Mouse (Mus musculus): Measurements from ENCODE around the gene Dgkk. TPM values are rescaled to one million over a fixed set of nuclear protein-coding genes. Genes with fewer than 3 reads are reported as not detected.
A peak's percentile ranks its signal among the peaks of the same experiment; 100 is the strongest.
"Not testable (repeated sequence)": the region's sequence is repeated elsewhere in the genome, so short reads cannot be mapped to it uniquely, and the experiment has no call there.

Gene Dgkk
- 0.49 and 0.61 TPM in 2 replicates for polyA plus RNA-seq (2014; fragmentation: Nextera tagmentation; extraction: Ambion mirVana)

- not testable (repeated sequence) for H3K36me3 ChIP-seq (ENCODE audit: control insufficient read depth, insufficient read depth, low read length); H3K9me3 ChIP-seq (ENCODE audit: control insufficient read depth, low read length); H3K4me1 ChIP-seq (ENCODE audit: control insufficient read depth, insufficient read depth, low read length); DNase-seq (ENCODE audit: low spot score); H3K9ac ChIP-seq (ENCODE audit: low read length); H3K27ac ChIP-seq (ENCODE audit: low read depth, low read length); ATAC-seq (ENCODE audit: insufficient read depth, low FRiP score, low TSS enrichment)
- Histone ChIP-seq H3K27me3 (ENCODE audit: control insufficient read depth, insufficient read depth, low read length) (peaks cover 11% of the 10 kb centered on the region), H3K4me2 (ENCODE audit: low read depth) (peak within 1 kb of the TSS; percentile 49), H3K4me3 (ENCODE audit: low read depth, low read length) (peak within 1 kb of the TSS; percentile 23; the same call in 1 of the 2 replicates)
- 33% methylated on average over 8 of the region's 30 CpGs for whole genome bisulfite sequencing
Measured at GRCm38 (mm10) chrX:6779006-6779405, at the start of gene Dgkk. Gene Dgkk, plus strand, starts transcription at chrX:6779306.

DNA sequence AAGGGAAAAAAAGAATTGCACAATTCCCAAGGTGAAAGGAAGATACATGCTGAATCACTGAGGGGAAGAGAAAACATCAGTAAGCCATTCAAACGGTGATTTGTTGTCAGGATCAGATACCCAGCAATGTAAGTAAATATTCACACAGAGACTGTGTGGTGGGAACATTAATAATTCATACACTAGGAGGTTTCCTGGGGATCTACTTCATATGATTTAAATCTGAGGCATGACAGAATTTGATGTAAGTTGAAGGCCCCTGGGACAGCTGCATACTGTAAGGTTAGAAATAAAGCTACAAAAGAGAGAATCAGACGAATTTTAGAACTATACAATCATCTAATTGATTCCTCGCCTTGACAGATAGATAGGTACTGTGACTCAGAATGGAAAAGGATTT is 45.1 kb upstream of the Dgkk start:
- WGBS, result 61% methylated on average over 3 of the region's 3 CpGs
- ATAC-seq (ENCODE audit: insufficient read depth, low FRiP score, low TSS enrichment) (no peak), DNase-seq (ENCODE audit: low spot score) (no peak)
- Histone ChIP-seq H3K27me3 (ENCODE audit: control insufficient read depth, insufficient read depth, low read length) (no peaks in the 10 kb centered on the region), H3K27ac (ENCODE audit: low read depth, low read length) (no peak overlapping the region), H3K4me1 (ENCODE audit: control insufficient read depth, insufficient read depth, low read length) (no peaks in the 10 kb centered on the region), H3K4me3 (ENCODE audit: low read depth, low read length) (no peak overlapping the region), H3K36me3 (ENCODE audit: control insufficient read depth, insufficient read depth, low read length) (no peaks in the 10 kb centered on the region), H3K9me3 (ENCODE audit: control insufficient read depth, low read length) (no peaks in the 10 kb centered on the region), H3K4me2 (ENCODE audit: low read depth) (no peak overlapping the region), H3K9ac (ENCODE audit: low read length) (no peak overlapping the region)

DNA sequence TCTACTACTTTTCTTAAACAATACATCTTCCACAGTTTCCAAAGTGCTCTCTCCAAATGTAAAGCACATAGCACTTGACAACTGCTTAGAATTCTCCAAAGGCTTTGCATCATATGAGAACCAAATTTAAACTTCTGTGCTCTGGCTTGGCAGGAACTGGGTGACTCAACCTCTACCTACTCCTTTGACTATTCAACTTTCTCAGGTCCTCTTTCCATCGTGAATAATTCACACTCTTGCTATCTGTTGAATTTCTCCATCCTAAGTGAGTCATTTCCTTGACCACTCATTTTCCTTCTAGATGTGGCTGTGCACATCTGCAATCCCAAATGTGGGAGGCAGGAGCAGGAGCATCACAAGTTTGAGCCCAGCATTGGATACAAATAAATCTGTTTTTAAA is 28.4 kb upstream of the Dgkk start:
- Histone ChIP-seq H3K27ac (ENCODE audit: low read depth, low read length) (no peak overlapping the region), H3K4me3 (ENCODE audit: low read depth, low read length) (no peak overlapping the region), H3K4me1 (ENCODE audit: control insufficient read depth, insufficient read depth, low read length) (no peaks in the 10 kb centered on the region), H3K9ac (ENCODE audit: low read length) (no peak overlapping the region), H3K27me3 (ENCODE audit: control insufficient read depth, insufficient read depth, low read length) (no peaks in the 10 kb centered on the region), H3K4me2 (ENCODE audit: low read depth) (no peak overlapping the region), H3K36me3 (ENCODE audit: control insufficient read depth, insufficient read depth, low read length) (no peaks in the 10 kb centered on the region), H3K9me3 (ENCODE audit: control insufficient read depth, low read length) (no peaks in the 10 kb centered on the region)
- ATAC-seq (ENCODE audit: insufficient read depth, low FRiP score, low TSS enrichment) (no peak), DNase-seq (ENCODE audit: low spot score) (no peak)
- WGBS, result 68% methylated on average over 1 of the region's 1 CpGs

- no peak overlapping the region for H3K4me2 ChIP-seq (ENCODE audit: low read depth)
- WGBS, result 34% methylated on average over 6 of the region's 6 CpGs
- H3K27me3 ChIP-seq (ENCODE audit: control insufficient read depth, insufficient read depth, low read length), result no peaks in the 10 kb centered on the region
- 0 out of 2 replicates have a peak, but pooled peaks have one; percentile 27 for ATAC-seq (ENCODE audit: insufficient read depth, low FRiP score, low TSS enrichment)
- H3K9ac ChIP-seq (ENCODE audit: low read length), result no peak overlapping the region
- no peaks in the 10 kb centered on the region for H3K9me3 ChIP-seq (ENCODE audit: control insufficient read depth, low read length)
- no peaks in the 10 kb centered on the region for H3K36me3 ChIP-seq (ENCODE audit: control insufficient read depth, insufficient read depth, low read length)
- DNase-seq (ENCODE audit: low spot score), result peak; percentile 22
- H3K4me1 ChIP-seq (ENCODE audit: control insufficient read depth, insufficient read depth, low read length), result no peaks in the 10 kb centered on the region
- H3K4me3 ChIP-seq (ENCODE audit: low read depth, low read length), result no peak overlapping the region
- no peak overlapping the region for H3K27ac ChIP-seq (ENCODE audit: low read depth, low read length)
Measured at GRCm38 (mm10) chrX:6751549-6752047, 27.5 kb upstream of the Dgkk start.

GRCm38 (mm10) chrX:6777489-6778249 is 1.4 kb upstream of the Dgkk start:
- Histone ChIP-seq H3K9ac (ENCODE audit: low read length) (no peak overlapping the region), H3K27ac (ENCODE audit: low read depth, low read length) (no peak overlapping the region), H3K36me3 (ENCODE audit: control insufficient read depth, insufficient read depth, low read length) (no peaks in the 10 kb centered on the region), H3K4me3 (ENCODE audit: low read depth, low read length) (no peak overlapping the region), H3K27me3 (ENCODE audit: control insufficient read depth, insufficient read depth, low read length) (peaks cover 11% of the 10 kb centered on the region), H3K4me1 (ENCODE audit: control insufficient read depth, insufficient read depth, low read length) (no peaks in the 10 kb centered on the region), H3K4me2 (ENCODE audit: low read depth) (peak overlapping the region; percentile 49), H3K9me3 (ENCODE audit: control insufficient read depth, low read length) (no peaks in the 10 kb centered on the region)
- DNase-seq (ENCODE audit: low spot score), result peak; percentile 21
- ATAC-seq (ENCODE audit: insufficient read depth, low FRiP score, low TSS enrichment), result no peak
- WGBS, result 32% methylated on average over 12 of the region's 13 CpGs

DNA sequence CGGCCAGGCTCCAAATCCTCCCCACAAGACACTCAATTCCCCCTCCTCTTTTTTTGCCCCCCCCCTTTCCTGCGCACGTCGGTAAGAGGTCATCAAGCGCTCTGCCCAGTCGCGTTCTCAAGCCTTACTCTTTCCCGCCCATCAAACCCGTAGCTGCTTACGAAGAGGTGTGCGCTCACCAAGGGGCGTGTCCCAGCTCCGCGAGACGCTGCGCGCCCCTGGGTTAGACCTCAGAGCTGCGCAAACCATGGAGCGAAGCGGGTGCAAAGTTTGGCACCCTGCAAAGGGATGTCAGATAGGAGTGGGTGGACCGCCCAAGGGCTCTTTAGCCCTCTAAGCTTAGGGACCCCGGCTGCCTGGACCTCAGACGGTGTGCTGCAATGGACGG is 862 bp upstream of the Dgkk start:
- Histone ChIP-seq H3K9me3 (ENCODE audit: control insufficient read depth, low read length) (no peaks in the 10 kb centered on the region), H3K4me2 (ENCODE audit: low read depth) (peak overlapping the region; percentile 49), H3K4me1 (ENCODE audit: control insufficient read depth, insufficient read depth, low read length) (no peaks in the 10 kb centered on the region), H3K9ac (ENCODE audit: low read length) (no peak overlapping the region), H3K36me3 (ENCODE audit: control insufficient read depth, insufficient read depth, low read length) (no peaks in the 10 kb centered on the region), H3K27ac (ENCODE audit: low read depth, low read length) (no peak overlapping the region), H3K27me3 (ENCODE audit: control insufficient read depth, insufficient read depth, low read length) (peaks cover 11% of the 10 kb centered on the region), H3K4me3 (ENCODE audit: low read depth, low read length) (peak overlapping the region; percentile 23; the same call in 1 of the 2 replicates)
- ATAC-seq (ENCODE audit: insufficient read depth, low FRiP score, low TSS enrichment) (peak; percentile 67; the same call in 1 of the 2 replicates), DNase-seq (ENCODE audit: low spot score) (peak; percentile 64)
- WGBS, result 6% methylated on average over 24 of the region's 24 CpGs

DNA sequence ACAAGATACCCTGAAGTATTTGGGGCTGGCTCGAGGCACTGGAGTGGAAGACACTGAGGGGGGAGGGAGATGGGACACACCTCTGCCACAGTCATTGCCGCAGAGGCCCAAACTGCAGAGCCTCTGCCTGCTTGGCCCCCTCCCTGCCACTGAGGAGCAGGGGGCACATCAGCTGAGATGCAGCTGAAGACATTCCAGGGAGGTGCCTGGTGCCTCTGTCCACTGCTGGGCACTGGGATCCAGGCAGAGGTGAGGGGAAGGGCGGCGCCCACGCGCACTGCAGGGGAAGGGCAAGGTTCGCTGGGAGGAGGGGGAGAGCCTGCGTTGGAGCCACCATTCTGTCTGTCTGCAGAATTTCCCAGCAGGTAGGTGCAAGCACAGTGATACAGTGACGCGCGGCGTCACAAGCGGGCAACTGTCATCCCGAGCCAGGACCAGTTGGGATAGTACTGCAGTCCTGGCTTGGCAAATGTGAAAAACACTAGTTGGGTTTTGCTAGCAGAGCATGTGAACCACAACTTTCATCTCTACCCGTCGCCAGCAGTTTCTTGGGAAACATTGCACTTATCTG is 948 bp downstream of the Dgkk start:
- WGBS, result 29% methylated on average over 13 of the region's 16 CpGs
- DNase-seq (ENCODE audit: low spot score) (no peak), ATAC-seq (ENCODE audit: insufficient read depth, low FRiP score, low TSS enrichment) (no peak)
- Histone ChIP-seq H3K4me2 (ENCODE audit: low read depth) (no peak overlapping the region), H3K4me3 (ENCODE audit: low read depth, low read length) (no peak overlapping the region), H3K27ac (ENCODE audit: low read depth, low read length) (no peak overlapping the region), H3K9ac (ENCODE audit: low read length) (no peak overlapping the region), H3K36me3 (ENCODE audit: control insufficient read depth, insufficient read depth, low read length) (no peaks in the 10 kb centered on the region), H3K9me3 (ENCODE audit: control insufficient read depth, low read length) (no peaks in the 10 kb centered on the region), H3K4me1 (ENCODE audit: control insufficient read depth, insufficient read depth, low read length) (no peaks in the 10 kb centered on the region), H3K27me3 (ENCODE audit: control insufficient read depth, insufficient read depth, low read length) (peaks cover 11% of the 10 kb centered on the region)

GRCm38 (mm10) chrX:6832553-6832952 is 53.4 kb downstream of the Dgkk start:
- ATAC-seq (ENCODE audit: insufficient read depth, low FRiP score, low TSS enrichment), result no peak
- no peak overlapping the region for H3K4me2 ChIP-seq (ENCODE audit: low read depth)
- WGBS, result 35% methylated on average over 2 of the region's 2 CpGs

DNA sequence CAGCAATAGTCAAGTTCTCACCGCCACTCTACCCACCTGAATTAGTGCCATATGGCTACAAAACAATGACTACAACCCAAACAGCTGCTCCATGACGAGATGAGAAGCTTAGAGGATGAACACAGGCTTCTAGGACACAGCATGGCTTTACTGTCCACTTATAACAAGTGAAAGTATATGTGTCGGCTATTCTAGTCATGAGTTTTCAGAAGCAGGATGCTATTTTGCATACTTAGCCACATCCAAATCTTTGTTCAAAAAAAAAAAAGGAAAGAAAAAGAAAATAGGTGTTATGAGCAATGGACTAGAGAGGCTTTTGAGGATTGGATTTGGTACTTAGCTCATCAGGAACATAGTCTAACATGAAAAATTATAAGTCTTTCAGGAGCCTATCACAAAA is 74.4 kb downstream of the Dgkk start:
- Histone ChIP-seq H3K4me3 (ENCODE audit: low read depth, low read length) (no peak overlapping the region), H3K9ac (ENCODE audit: low read length) (no peak overlapping the region), H3K27ac (ENCODE audit: low read depth, low read length) (no peak overlapping the region), H3K27me3 (ENCODE audit: control insufficient read depth, insufficient read depth, low read length) (no peaks in the 10 kb centered on the region), H3K36me3 (ENCODE audit: control insufficient read depth, insufficient read depth, low read length) (no peaks in the 10 kb centered on the region), H3K4me2 (ENCODE audit: low read depth) (no peak overlapping the region), H3K9me3 (ENCODE audit: control insufficient read depth, low read length) (no peaks in the 10 kb centered on the region), H3K4me1 (ENCODE audit: control insufficient read depth, insufficient read depth, low read length) (no peaks in the 10 kb centered on the region)
- DNase-seq (ENCODE audit: low spot score) (no peak), ATAC-seq (ENCODE audit: insufficient read depth, low FRiP score, low TSS enrichment) (no peak)
- WGBS, result 65% methylated on average over 3 of the region's 3 CpGs

More at GRCm38 (mm10) chrX:6832553-6832952, 53.4 kb downstream of the Dgkk start:
- no peak overlapping the region for H3K9ac ChIP-seq (ENCODE audit: low read length)
- H3K27ac ChIP-seq (ENCODE audit: low read depth, low read length), result no peak overlapping the region
- no peaks in the 10 kb centered on the region for H3K4me1 ChIP-seq (ENCODE audit: control insufficient read depth, insufficient read depth, low read length)
- no peak for DNase-seq (ENCODE audit: low spot score)
- no peaks in the 10 kb centered on the region for H3K27me3 ChIP-seq (ENCODE audit: control insufficient read depth, insufficient read depth, low read length)
- no peak overlapping the region for H3K4me3 ChIP-seq (ENCODE audit: low read depth, low read length)
- H3K36me3 ChIP-seq (ENCODE audit: control insufficient read depth, insufficient read depth, low read length), result no peaks in the 10 kb centered on the region
- no peaks in the 10 kb centered on the region for H3K9me3 ChIP-seq (ENCODE audit: control insufficient read depth, low read length)
